Mouse (Mus musculus) common myeloid progenitor, adult 5-6 weeks (primary cell): ENCODE data around the gene Itm2b. TPM values are rescaled to one million over a fixed set of nuclear protein-coding genes. Genes with fewer than 3 reads are reported as not detected.
A peak's percentile ranks its signal among the peaks of the same experiment; 100 is the strongest.

Source experiments
- ATAC-seq: replicated peaks from 2 replicates; pipeline ENCODE4 v1.8.0; 2016; ENCODE audit warnings: low read depth, mild to moderate bottlenecking, moderate TSS enrichment, inconsistent platforms; ENCODE audit not compliant: poor library complexity, severe bottlenecking
- total RNA-seq: library from RNA; stranded (forward); fragments of 200-1000, 187-1606 nt; gene quantifications from 2 replicates; pipeline ENCODE4 v1.2.3, GENCODE M21; 2017

Itm2b gene
- 694 and 751 TPM in 2 replicates for total RNA-seq

DNA sequence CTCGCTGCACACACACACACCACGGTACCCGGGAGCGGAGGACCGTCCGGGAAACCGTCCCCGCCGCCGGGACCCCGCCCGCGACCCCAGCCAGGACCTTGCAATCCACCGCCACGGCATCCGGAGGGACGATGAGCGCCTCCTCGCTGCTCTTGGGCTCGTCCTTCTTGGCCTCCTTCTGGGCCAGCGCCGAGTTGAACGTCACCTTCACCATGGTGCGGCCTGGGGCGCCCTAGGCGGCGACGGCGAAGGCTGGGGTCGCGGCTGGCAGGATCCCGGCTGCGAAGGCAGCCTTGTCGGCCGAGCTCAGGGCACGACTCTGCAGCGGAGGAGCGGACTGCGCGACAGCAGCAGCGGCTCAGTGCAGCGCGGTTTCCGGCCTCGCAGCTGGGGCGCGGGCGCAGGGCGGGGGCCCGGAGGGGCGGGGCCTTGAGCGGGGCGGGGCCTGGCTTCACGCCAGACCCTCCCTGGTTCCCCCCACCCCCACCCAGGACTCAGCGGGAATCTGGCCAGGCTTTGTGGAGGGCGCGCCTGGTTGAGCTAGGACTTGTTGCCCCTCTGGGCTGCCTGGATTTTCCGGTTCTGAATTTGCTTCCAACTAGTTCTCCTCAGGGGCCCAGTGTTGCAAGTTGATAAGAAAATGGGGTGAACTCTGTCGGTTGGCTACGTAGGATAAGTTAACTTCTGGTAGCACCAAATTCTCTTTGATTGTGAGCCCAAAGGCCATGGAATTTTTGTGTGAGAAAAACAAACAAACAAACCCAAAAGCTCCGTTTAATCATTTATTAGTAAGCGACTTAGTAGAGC, at the start of gene Itm2b:
Itm2b (minus strand) TSS at position 377 of the 807 bp plus-strand sequence.
- peak; percentile 55 for ATAC-seq

DNA sequence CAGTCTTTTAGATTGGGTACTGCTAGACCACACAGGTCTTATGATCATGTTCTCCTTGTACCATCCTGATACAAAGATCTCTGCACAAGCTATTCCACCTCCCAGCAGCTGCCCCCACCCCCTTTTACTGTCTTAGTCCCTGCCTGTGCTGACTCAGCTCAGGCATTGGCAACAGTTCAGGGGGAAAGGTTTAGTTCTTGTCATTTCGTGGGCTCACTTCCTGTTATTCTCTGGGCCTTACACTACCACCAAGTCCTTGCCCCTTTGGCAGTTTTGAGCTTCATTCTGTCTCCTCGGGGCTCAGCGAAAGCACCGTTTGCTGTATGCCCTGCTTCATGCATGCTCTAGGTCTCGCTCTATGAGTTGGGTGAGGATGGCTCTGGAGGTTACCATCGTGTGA, 48.4 kb upstream of the Itm2b start:
- ATAC-seq = peak; percentile 88

DNA sequence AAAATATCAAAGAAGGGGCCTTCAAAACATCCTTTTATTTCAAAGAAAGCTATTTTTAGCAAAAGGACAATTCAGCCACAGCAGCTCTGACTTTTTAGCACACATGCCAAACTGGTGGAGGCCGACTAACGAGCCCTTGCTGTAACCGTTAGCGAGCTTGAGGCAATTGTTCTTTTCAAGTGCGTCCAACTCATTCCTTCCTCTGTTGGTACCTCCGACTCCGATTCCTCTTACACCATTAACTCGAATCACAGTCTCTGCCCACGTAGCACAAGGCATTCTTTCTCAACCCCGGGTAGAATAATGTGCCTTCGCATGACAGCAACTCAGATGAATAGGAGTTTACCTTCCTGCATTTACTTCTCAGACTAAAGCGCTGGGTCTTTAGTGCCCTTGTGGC, 45.5 kb upstream of the Itm2b start:
- no peak for ATAC-seq

DNA sequence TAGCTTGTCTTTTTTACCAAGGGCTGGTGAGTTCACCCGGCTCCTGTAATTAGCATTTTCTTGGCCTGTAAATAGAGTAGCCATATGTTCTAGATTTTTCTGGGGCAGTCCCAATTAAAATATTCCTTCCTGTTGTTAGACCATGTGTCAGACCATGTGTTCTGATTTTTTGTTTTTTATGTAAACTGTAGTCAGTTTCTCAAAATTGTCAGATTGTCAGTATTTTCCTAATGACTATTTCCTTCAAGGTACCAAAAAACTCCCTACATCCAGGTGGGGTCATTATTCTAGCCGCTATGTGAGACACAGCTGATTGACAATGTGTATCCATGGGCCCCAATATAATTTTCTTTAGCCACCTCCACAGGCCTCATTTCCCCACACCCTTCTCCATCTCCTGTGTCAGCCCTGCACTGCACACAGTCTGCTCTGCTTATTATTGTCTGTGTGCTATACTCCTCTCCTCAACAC, 40.5 kb upstream of the Itm2b start:
- no peak for ATAC-seq

DNA sequence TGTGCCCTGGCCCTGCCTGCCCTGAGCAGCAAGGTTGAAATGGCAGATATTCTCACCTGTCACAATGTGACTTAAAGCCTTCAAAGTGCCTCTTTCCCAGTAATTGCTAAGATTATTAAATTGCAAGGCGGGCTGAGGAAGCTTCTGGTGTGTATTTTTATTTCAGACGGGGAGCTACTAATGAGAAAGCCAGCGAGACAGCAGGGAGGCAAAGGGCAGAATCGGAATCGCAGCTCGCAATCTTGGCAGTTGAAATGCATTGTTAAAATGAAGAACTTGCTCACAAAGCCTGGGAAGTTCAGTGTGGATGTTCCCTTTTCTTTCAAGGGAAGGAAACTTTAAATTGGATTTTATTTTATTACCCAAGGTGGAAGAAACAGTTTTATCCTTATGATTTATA, 39.9 kb upstream of the Itm2b start:
- no peak for ATAC-seq

DNA sequence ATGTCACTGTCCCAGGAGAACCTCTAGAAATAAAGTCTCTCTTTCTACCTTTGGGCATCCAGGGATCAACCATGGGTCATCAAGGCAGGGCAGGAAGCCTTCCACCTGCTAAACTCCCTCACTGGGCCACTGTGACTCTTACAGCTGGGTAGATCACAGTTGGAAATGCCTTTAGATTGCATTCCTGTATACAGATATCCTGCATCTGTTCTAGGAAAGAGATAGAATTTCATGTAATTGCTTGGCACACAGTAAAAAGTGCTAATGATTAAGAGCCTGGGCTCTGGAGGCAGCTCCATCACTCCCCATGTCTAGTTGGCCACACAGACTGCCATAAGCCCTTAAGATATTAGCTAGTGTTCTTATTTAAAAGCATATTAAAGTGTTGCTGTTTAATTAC, 38.5 kb upstream of the Itm2b start:
- no peak for ATAC-seq

DNA sequence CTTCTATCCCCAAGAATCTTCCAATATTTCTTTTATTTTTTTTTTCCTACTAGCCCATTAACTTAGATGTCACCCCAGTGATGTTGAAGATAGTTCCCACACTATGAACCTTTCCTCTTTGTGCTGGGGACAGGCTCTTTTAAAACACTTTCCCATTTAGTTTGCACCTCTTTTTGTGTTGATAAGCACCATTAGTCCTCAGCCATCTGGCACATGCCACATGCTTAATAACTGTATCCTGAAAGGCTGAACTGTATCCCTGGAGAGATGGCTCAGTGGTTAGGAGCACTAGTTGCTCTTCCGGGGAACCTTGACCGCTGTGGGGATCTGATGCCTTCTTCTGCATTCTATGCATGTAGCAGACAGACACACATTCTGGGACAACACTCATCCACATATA, 37.5 kb upstream of the Itm2b start:
- ATAC-seq = no peak

DNA sequence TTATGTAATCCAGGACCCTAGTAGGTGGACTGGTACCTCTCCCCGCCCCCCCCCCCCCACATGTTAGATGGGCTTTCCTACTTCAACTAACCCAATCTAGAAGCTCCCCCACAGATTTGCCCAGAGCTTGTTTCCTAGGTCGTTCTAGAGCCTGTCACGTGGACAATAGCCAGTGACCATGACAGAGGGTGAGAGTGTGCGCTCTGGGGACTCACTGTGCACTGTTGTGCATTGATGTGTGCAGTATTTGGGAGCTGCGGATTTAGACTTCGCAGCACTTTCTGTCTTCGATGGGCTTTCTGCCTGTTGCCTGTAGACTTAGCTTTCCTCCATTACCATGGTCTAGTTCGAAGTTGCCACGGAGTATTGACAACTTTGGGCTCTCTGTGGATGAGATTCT, 36.5 kb upstream of the Itm2b start:
- ATAC-seq = no peak

DNA sequence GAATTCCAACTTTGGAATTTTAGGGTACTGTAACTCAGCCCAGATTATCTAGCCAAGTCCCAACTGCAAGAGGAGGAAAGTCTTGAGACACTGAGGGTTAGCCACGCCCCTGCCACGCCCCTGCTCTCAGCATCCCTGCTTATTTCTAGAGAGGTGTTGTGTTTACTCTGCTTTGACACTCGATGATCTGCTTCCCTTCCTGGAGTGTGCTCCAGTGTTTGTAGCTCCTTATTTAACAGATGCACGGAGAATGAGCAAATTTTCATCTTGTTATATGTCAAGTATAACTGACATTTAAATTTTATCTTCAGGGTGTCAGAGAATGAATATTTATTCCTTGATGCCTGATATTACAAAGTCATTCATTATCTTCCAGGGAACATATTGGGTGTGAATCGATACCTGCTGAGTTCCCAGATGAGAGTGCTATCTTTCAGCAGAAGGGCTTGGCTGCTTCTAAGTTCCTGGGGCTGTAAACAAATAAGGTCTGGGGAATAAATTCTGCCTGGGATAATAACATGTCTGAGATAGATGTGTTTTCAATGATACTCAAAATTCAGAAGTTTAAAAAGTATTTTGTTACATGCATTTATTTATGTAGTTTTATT, 35.2 kb upstream of the Itm2b start:
- no peak for ATAC-seq

DNA sequence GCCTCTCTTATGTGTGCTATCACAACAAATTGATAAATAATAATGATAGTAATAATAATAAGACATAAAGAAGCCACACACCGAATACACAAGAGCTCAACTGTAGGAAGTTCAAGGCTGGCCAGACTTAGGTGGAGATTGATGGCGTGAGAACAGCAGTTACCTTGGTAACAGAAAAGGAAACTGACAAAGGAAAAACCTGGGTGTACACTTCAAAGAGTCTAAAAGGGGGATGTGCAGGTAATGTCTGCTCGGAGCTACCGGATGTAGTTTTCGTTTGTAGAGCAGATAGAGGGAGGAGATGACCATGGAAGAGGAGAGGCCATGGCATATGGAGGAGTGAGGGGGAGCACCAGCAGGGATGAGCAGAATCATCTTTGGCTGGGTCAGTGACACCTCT, 31.4 kb upstream of the Itm2b start:
- no peak for ATAC-seq

DNA sequence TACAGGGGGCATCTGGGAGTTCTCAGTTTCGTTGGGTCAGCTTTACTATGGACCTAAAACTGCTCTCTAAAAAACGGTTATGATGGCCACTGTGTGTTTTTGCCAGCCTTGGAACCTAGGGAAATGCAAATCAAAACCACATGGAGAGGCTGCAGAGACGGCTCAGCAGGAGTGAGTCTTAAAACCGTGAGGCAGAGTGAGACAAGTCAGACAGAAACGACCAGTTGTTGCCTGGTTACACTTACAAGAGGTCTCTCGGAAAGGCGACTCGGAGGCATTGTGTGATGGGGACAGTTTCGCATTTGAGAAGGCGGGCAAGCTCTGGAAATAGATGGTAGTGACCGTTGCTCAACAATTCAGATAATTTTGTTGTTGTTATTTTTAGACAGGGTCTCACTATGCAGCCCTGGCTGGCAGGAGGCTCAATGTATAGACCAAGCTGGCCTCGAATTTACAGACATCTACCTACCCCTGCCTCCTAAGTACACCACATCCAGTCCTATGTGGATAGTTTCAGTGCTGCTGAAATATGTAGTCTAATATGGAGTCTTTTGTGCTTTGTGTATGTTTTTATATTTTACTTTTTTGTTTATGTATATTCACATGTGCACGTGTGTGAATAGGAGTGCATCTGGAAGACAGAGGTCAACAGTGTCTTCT, 30.4 kb upstream of the Itm2b start:
- no peak for ATAC-seq

DNA sequence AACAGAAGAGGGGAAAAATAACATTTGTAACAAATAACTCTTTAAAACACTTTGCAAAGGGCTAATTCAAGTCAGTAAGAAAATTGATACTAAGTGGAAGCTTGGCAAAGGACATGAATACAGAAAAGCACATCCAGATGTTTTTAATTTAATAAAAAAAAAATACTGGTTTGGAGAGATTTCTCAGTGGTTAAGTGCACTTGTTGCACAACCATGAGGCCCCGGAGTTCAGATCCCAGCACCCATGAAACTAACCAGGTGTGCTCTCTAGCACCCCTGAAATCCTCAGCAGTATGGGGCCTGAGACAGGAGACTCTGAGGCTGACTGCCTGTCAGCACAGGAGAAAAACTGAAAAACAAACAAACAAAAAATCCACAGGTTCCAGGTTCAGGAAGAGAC, 26.6 kb upstream of the Itm2b start:
- ATAC-seq = no peak

DNA sequence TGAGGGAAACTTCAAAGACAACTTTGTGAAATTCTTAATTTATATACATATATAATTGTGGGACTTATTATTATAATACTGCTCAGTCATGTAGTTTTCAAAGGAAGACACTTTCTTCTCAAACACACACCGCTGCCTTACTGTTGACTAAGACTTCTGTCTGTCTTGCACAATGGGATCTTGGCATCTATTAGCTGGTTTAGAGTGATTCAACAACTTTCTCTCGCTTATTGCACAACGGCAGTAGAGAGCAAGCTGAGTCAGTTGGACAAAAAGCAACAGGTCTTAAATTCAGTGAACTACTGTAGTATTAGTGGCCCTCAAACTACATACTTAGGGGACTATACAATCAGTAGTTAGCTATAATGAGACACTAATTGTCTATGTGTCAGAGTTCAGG, 25.0 kb upstream of the Itm2b start:
- peak; percentile 40 for ATAC-seq

DNA sequence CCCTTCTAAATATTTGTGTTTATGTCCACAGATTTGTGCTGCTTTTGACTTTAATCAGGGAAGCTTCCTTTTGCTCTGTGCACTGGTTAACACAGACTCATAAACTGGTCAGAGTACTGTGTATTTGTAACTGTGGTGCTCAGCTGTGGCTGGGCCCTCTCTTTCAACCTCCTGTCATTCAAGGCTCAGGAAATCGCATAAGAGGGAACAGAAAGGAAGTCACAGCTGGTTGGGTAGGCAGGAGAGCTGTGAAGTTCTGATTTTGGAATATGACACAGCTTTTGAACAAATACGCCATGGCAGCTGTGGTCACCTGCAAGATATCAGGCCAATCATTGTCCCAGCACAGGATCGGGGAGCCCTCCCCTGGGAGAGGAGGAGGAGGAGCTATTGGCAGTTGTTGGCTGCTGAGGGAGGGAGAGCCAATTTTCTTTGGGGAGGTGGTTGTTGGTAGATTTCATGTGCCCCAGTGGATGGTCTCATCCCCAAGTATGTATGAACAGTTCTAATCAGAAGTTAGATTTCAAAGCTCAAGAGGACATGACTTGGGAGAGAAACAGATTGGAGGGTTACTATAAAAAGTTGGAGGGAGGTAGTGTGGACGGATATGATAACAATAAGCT, 23.2 kb upstream of the Itm2b start:
- peak; percentile 52 for ATAC-seq

DNA sequence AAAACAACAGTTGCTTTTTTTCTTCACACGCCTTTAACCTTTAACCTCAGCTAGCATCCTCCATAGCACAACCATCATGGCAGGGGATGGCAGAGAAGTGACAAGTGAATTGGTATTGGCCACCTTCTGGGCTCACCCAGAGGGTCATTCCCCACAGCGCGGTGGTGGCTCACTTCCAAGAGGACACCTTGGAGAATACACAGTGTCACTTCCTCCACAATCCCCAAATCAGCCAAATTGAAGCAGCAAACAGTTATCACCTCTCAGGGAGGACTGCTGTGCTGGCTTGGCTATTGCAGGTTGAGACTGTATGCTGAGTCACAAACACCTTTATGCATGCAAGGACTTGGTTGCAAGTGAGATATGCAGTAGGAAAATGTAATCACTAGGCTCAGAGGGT, 18.9 kb upstream of the Itm2b start:
- no peak for ATAC-seq

DNA sequence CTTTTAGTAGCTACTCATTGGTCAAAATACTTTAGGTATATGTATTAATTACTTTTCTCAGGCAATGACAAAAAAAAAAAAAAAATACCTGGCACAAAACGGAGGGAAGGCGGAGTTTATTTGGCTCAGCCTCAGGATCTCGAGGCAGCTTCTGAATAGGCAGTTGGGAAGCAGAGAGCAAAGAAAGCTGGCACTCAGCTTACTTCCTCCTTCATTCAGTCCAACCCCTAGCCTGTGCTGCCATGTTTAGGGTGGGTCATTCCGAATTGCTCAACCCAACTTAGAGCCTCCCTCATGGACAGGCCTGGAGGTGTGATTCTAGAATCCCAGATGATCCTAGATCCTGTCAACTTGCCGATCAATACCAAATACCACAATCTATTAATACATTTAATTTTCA, 18.3 kb upstream of the Itm2b start:
- 0 out of 2 replicates have a peak, but pooled peaks have one; percentile 19 for ATAC-seq

DNA sequence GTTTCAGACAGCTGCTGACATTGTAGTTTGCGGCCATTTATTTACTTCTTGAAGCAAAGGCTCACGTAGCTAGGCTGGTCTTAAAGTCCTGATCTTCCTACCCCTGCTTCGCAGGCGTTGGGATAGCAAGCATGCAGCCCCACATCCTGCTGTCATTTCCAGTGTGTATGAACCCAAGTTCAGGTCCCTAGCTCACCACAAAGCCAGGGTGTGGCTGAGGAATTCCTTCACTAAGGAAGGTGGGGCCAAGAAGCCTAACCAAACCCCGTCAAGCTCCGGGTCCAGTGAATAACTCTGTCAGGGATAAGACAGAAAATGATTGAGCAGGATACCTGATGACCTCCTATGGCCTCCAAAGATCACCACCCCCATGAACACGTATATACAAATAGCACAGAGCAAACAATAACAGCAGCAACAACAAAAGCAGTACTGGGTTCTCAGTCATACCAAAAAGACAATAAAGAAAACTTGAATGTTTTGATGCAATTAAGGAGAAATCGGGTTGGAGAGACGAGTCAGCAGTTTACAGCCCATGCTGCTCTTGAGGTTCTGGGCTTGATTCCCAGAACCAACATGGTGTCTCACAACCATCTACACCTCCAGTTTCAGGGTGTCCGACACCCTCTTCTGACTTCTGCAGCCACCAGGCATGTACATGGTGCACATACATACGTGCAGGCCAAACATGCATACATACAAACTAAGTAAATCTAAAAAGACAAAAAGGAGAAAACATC, 17.4 kb upstream of the Itm2b start:
- ATAC-seq = peak; percentile 5; the same call in 1 of the 2 replicates

DNA sequence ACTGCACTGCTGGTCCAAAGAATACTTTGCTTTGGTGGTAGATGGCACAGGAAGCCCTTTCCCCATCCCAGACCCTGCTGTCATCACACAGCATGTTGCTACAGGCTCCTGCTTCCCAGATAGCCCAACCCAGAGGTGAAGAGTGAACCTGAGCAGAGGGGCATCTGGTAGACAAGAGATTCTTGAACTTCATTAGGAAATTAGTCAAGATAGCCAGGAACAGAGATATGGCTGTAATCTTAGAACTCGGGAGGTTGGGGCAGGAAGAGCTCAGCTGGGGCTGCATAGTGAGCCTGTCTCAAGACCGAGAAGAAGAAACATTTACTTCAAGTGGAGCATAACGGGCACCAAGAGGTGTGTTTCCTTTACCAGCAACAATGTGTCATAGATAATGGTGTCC, 16.3 kb upstream of the Itm2b start:
- no peak for ATAC-seq

DNA sequence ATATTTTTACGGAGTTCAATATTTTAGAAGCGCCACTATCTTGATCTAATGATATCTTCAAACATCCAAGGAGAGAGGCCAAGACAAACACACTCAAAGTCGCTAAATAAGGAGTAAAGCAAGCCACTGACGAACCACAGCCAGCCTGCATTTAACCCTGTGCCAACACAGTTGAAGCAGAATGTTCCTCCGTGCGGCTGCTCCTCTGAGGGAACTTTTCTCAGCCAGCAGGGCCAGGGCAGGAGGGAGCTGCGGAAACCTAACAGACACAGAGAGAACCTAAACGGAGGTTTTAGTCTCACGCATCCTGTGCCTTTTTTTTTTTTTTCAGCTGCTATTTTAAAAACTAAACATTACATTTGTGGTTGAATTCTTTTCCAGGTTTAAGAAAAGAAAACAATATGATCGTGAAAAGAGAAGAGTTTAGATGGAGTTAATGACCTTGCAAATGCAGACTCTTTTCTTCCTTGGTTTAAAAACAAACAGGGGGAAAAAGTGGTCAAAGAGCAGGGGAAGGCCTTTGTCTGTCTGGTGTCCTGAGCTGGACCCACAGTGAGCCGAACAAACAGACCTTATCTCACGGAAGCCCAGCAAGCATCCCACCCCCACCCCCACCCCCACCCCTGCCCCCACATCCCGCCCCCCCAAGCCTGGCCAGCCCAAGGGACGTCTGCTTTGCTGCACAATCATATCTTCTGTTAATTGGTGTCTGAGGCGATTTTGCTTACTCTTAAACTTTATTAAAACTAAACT, 15.0 kb upstream of the Itm2b start:
- 0 out of 2 replicates have a peak, but pooled peaks have one; percentile 6 for ATAC-seq
